Mouse (Mus musculus): ENCODE measurements around the gene Efcab14. TPM values are rescaled to one million over a fixed set of nuclear protein-coding genes. Genes with fewer than 3 reads are reported as not detected.

The Efcab14 gene
- polyA plus RNA-seq, 1 experiment from 2014 or later, result 34.1 TPM

- Histone ChIP-seq H3K4me1 (peaks cover 11% of the 10 kb centered on the region), H3K36me3 (replicated peaks) (0 out of 2 replicates have a peak, but pooled peaks cover 3% of the 10 kb centered on the region), H3K9ac (no peak overlapping the region), H3K9me3 (no peaks in the 10 kb centered on the region), H3K27me3 (peaks cover 15% of the 10 kb centered on the region), H3K4me3 (replicated peaks) (no peak overlapping the region), H3K27ac (no peak overlapping the region), H3K4me2 (no peak overlapping the region)
- no peak for ATAC-seq (ENCODE audit: low FRiP score)
- WGBS, result 89% methylated on average over 2 of the region's 2 CpGs
Measured at GRCm38 (mm10) chr4:115824178-115824577, 86.6 kb downstream of the Efcab14 start.

- Histone ChIP-seq H3K9me3 (no peaks in the 10 kb centered on the region), H3K27me3 (peaks cover 21% of the 10 kb centered on the region), H3K4me1 (peaks cover 11% of the 10 kb centered on the region), H3K27ac (no peak overlapping the region), H3K36me3 (replicated peaks) (0 out of 2 replicates have a peak, but pooled peaks cover under 1% of the 10 kb centered on the region), H3K9ac (no peak overlapping the region), H3K4me3 (replicated peaks) (no peak overlapping the region), H3K4me2 (no peak overlapping the region)
- WGBS, result 73% methylated on average over 2 of the region's 2 CpGs
- no peak for ATAC-seq (ENCODE audit: low FRiP score)
Measured at GRCm38 (mm10) chr4:115825271-115825670, 87.7 kb downstream of the Efcab14 start.

Other genes starting within 250 kb of the Efcab14 start
- not detected in 2 replicates for gene Cyp4a14, start 241.6 kb upstream of the Efcab14 start, polyA plus RNA-seq (2016; fragmentation: Nextera tagmentation; extraction: Ambion mirVana)
- not detected in 2 replicates for gene Cyp4a10, start 219.5 kb upstream of the Efcab14 start, polyA plus RNA-seq (2016; fragmentation: Nextera tagmentation; extraction: Ambion mirVana)
- gene Cyp4a31, start 174.1 kb upstream of the Efcab14 start, polyA plus RNA-seq (2016; fragmentation: Nextera tagmentation; extraction: Ambion mirVana), result not detected in 2 replicates
- not detected in 2 replicates for gene Cyp4a32, start 136.8 kb upstream of the Efcab14 start, polyA plus RNA-seq (2016; fragmentation: Nextera tagmentation; extraction: Ambion mirVana)
- 0.17 and 0.28 TPM in 2 replicates for gene Cyp4b1, start 90.0 kb upstream of the Efcab14 start, polyA plus RNA-seq (2016; fragmentation: Nextera tagmentation; extraction: Ambion mirVana)
- gene Tex38, start 43.3 kb downstream of the Efcab14 start, polyA plus RNA-seq (2016; fragmentation: Nextera tagmentation; extraction: Ambion mirVana), result 0.50 TPM in 1 of 2 replicates, not detected in the other
- 39.5 and 41.0 TPM in 2 replicates for gene Atpaf1, start 47.1 kb downstream of the Efcab14 start, polyA plus RNA-seq (2016; fragmentation: Nextera tagmentation; extraction: Ambion mirVana)
- 4.2 and 4.6 TPM in 2 replicates for gene Mob3c, start 90.3 kb downstream of the Efcab14 start, polyA plus RNA-seq (2016; fragmentation: Nextera tagmentation; extraction: Ambion mirVana)
- gene Mknk1, start 101.5 kb downstream of the Efcab14 start, polyA plus RNA-seq (2016; fragmentation: Nextera tagmentation; extraction: Ambion mirVana), result 25.9 and 27.2 TPM in 2 replicates
- gene Kncn, start 146.7 kb downstream of the Efcab14 start, polyA plus RNA-seq (2016; fragmentation: Nextera tagmentation; extraction: Ambion mirVana), result not detected in 2 replicates
- not detected in 2 replicates for gene 6430628N08Rik, start 152.9 kb downstream of the Efcab14 start, polyA plus RNA-seq (2016; fragmentation: Nextera tagmentation; extraction: Ambion mirVana)
- 0.51 and 0.87 TPM in 2 replicates for gene Dmbx1, start 202.2 kb downstream of the Efcab14 start, polyA plus RNA-seq (2016; fragmentation: Nextera tagmentation; extraction: Ambion mirVana)

Data from forebrain, embryonic 12.5 days (tissue).